Mouse (Mus musculus): ENCODE results near the gene Abca14.

Abca14 gene

GRCm38 (mm10) chr7:120203789-120204188 lies at the start of gene Abca14:
Gene Abca14 (plus strand): TSS chr7:120203961.
- peak; percentile 79 to 85 for DNase-seq (ENCODE audit: low spot score in 2 of 2)

GRCm38 (mm10) chr7:120156841-120157409 lies 46.8 kb upstream of the Abca14 start:
- no peak for DNase-seq (ENCODE audit: low spot score in 2 of 2)

- no peak for DNase-seq (ENCODE audit: low spot score in 2 of 2)
Observed at GRCm38 (mm10) chr7:120157575-120158061, 46.1 kb upstream of the Abca14 start.

GRCm38 (mm10) chr7:120158121-120158613 lies 45.6 kb upstream of the Abca14 start:
- no peak for DNase-seq (ENCODE audit: low spot score in 2 of 2)

- DNase-seq (ENCODE audit: low spot score in 2 of 2): no peak
Observed at GRCm38 (mm10) chr7:120163581-120164251, 40.0 kb upstream of the Abca14 start.

GRCm38 (mm10) chr7:120172188-120172700 lies 31.5 kb upstream of the Abca14 start:
- DNase-seq (ENCODE audit: low spot score in 2 of 2): no peak

GRCm38 (mm10) chr7:120173603-120174244 lies 30.0 kb upstream of the Abca14 start, which contains the start of gene Anks4b:
Gene Anks4b (plus strand): TSS chr7:120173858.
- no peak for DNase-seq (ENCODE audit: low spot score in 2 of 2)

- no peak for DNase-seq (ENCODE audit: low spot score in 2 of 2)
Observed at GRCm38 (mm10) chr7:120174723-120175504, 28.8 kb upstream of the Abca14 start.

GRCm38 (mm10) chr7:120177611-120178010 lies 26.1 kb upstream of the Abca14 start:
- no peak for DNase-seq (ENCODE audit: low spot score in 2 of 2)

- DNase-seq (ENCODE audit: low spot score in 2 of 2): no peak
Observed at GRCm38 (mm10) chr7:120178935-120179334, 24.8 kb upstream of the Abca14 start.

- no peak for DNase-seq (ENCODE audit: low spot score in 2 of 2)
Observed at GRCm38 (mm10) chr7:120180547-120180946, 23.2 kb upstream of the Abca14 start.

- DNase-seq (ENCODE audit: low spot score in 2 of 2): no peak
Observed at GRCm38 (mm10) chr7:120181401-120182230, 22.1 kb upstream of the Abca14 start.

GRCm38 (mm10) chr7:120182891-120183290 lies 20.9 kb upstream of the Abca14 start:
- no peak for DNase-seq (ENCODE audit: low spot score in 2 of 2)

- no peak for DNase-seq (ENCODE audit: low spot score in 2 of 2)
Observed at GRCm38 (mm10) chr7:120188946-120189345, 14.8 kb upstream of the Abca14 start.

- DNase-seq (ENCODE audit: low spot score in 2 of 2): no peak
Observed at GRCm38 (mm10) chr7:120189369-120190149, 14.2 kb upstream of the Abca14 start.

GRCm38 (mm10) chr7:120190150-120190665 lies 13.6 kb upstream of the Abca14 start:
- DNase-seq (ENCODE audit: low spot score in 2 of 2): no peak

- DNase-seq (ENCODE audit: low spot score in 2 of 2): no peak
Observed at GRCm38 (mm10) chr7:120192207-120192606, 11.6 kb upstream of the Abca14 start.

- DNase-seq (ENCODE audit: low spot score in 2 of 2): no peak
Observed at GRCm38 (mm10) chr7:120192816-120193215, 10.9 kb upstream of the Abca14 start.

- DNase-seq (ENCODE audit: low spot score in 2 of 2): no peak
Observed at GRCm38 (mm10) chr7:120195207-120195606, 8.6 kb upstream of the Abca14 start.

Data from urinary bladder, postnatal 36 days (tissue).